Mouse (Mus musculus): Measurements from ENCODE around the gene Prdm2.

DNA sequence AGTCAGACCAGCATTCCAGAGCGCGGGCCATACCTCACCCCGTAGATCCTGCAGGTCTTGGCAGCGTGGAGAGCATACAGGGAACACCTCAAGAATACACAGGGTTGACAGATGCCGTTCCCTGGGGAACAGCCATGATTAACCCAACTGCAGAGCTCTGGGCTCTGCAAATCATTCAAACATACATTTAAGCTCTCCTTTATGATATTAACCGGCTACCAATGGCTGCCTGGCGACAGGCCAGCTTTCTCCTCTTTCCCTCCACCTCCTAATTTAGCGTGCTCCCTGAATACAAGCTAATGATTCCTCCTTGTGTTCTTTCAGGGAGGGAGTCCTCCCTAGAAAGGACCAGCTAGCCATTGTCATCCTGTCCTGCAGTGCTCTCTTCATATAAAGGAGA lies 141.0 kb downstream of the Prdm2 start:
- TF ChIP-seq POLR2A (IDR thresholded peaks at IDR 0.05; ENCODE audit: insufficient read depth, low read length) (no peak), EP300 (IDR thresholded peaks at IDR 0.05; ENCODE audit: insufficient read depth, low read depth, low read length) (no peak)

Data from ES-Bruce4 (cell line).